Mouse (Mus musculus) bone marrow macrophage, adult 2 months (primary cell): ENCODE data around the gene Endod1. TPM values are rescaled to one million over a fixed set of nuclear protein-coding genes. Genes with fewer than 3 reads are reported as not detected.

Source experiments
- H3K27ac ChIP-seq: 2 replicates; pipeline ENCODE4 v1.5.1; 2012; ENCODE audit warnings: low read depth, low read length; ENCODE audit not compliant: insufficient read depth
- H3K4me1 ChIP-seq: 2 replicates; pipeline ENCODE4 v1.6.1; 2012; ENCODE audit warnings: low read length; ENCODE audit not compliant: control insufficient read depth, insufficient read depth
- H3K4me3 ChIP-seq: 2 replicates; pipeline ENCODE4 v1.5.1; 2012; ENCODE audit warnings: mild to moderate bottlenecking, low read length, moderate library complexity; ENCODE audit not compliant: insufficient read depth
- CTCF ChIP-seq: IDR thresholded peaks from 2 replicates; pipeline ENCODE4 v1.5.1; 2012; ENCODE audit warnings: low read depth, mild to moderate bottlenecking, low read length, moderate library complexity
- POLR2A ChIP-seq: IDR thresholded peaks from 2 replicates; pipeline ENCODE4 v1.6.1; 2012; ENCODE audit warnings: mild to moderate bottlenecking, low read depth, low read length, borderline replicate concordance
- polyA plus RNA-seq: library from polyadenylated mRNA; stranded (reverse); fragments of >200 nt; gene quantifications from 2 replicates; pipeline ENCODE4 v1.2.4, GENCODE M21; 2012; ENCODE audit not compliant: missing spikeins, insufficient read depth, insufficient read length

Gene Endod1
- polyA plus RNA-seq, 1 experiment, result 13.8 TPM

GRCm38 (mm10) chr9:14338701-14339100 is 42.6 kb downstream of the Endod1 start:
- no peaks in the 10 kb centered on the region for H3K4me1 ChIP-seq
- no peak overlapping the region for H3K27ac ChIP-seq
- TF ChIP-seq CTCF, result no peak
- TF ChIP-seq POLR2A, result no peak
- H3K4me3 ChIP-seq, result no peak overlapping the region

- Histone ChIP-seq H3K27ac (no peak overlapping the region), H3K4me1 (no peaks in the 10 kb centered on the region), H3K4me3 (no peak overlapping the region)
- TF ChIP-seq CTCF, result no peak
- TF ChIP-seq POLR2A, result no peak
Measured at GRCm38 (mm10) chr9:14336901-14337300, 44.4 kb downstream of the Endod1 start.

GRCm38 (mm10) chr9:14335829-14336228 is 45.5 kb downstream of the Endod1 start:
- no peak overlapping the region for H3K27ac ChIP-seq
- no peaks in the 10 kb centered on the region for H3K4me1 ChIP-seq
- TF ChIP-seq CTCF, result no peak
- TF ChIP-seq POLR2A, result no peak
- no peak overlapping the region for H3K4me3 ChIP-seq

GRCm38 (mm10) chr9:14316618-14317017 is 64.7 kb downstream of the Endod1 start:
- H3K4me1 ChIP-seq, result no peaks in the 10 kb centered on the region
- no peak overlapping the region for H3K27ac ChIP-seq
- TF ChIP-seq CTCF, result no peak
- TF ChIP-seq POLR2A, result no peak
- H3K4me3 ChIP-seq, result no peak overlapping the region

GRCm38 (mm10) chr9:14314477-14314876 is 66.8 kb downstream of the Endod1 start:
- H3K4me3 ChIP-seq, result no peak overlapping the region
- no peak for TF ChIP-seq POLR2A
- no peak for TF ChIP-seq CTCF
- no peak overlapping the region for H3K27ac ChIP-seq

GRCm38 (mm10) chr9:14313968-14314367 is 67.3 kb downstream of the Endod1 start:
- H3K4me3 ChIP-seq, result no peak overlapping the region
- H3K4me1 ChIP-seq, result no peaks in the 10 kb centered on the region
- H3K27ac ChIP-seq, result no peak overlapping the region
- TF ChIP-seq CTCF (no peak), POLR2A (no peak)

More at GRCm38 (mm10) chr9:14314477-14314876, 66.8 kb downstream of the Endod1 start:
- H3K4me1 ChIP-seq, result no peaks in the 10 kb centered on the region

GRCm38 (mm10) chr9:14307341-14307740 is 74.0 kb downstream of the Endod1 start:
- Histone ChIP-seq H3K27ac (no peak overlapping the region), H3K4me1 (no peaks in the 10 kb centered on the region), H3K4me3 (no peak overlapping the region)
- no peak for TF ChIP-seq POLR2A
- TF ChIP-seq CTCF, result no peak

GRCm38 (mm10) chr9:14304262-14304968 is 76.9 kb downstream of the Endod1 start:
- no peak for TF ChIP-seq CTCF
- no peak for TF ChIP-seq POLR2A
- Histone ChIP-seq H3K4me3 (no peak overlapping the region), H3K4me1 (no peaks in the 10 kb centered on the region), H3K27ac (no peak overlapping the region)

Other genes starting within 250 kb of the Endod1 start
- gene Sesn3, start 106.4 kb downstream of the Endod1 start, polyA plus RNA-seq, result 3.2 and 3.6 TPM in 2 replicates
- gene Kdm4d, start 119.0 kb upstream of the Endod1 start, polyA plus RNA-seq, result not detected in 2 replicates
- gene Cwc15, start 119.1 kb upstream of the Endod1 start, polyA plus RNA-seq, result 189 and 192 TPM in 2 replicates